Mouse (Mus musculus) lung, adult 2 months (tissue): Measurements from ENCODE around the gene Taar6. TPM values are rescaled to one million over a fixed set of nuclear protein-coding genes. Genes with fewer than 3 reads are reported as not detected.
A peak's percentile ranks its signal among the peaks of the same experiment; 100 is the strongest.

Experiments used
- DNase-seq: peaks from one replicate; pipeline ENCODE4 v3.0.0; 2022
- H3K4me1 ChIP-seq: fragments of 200-500 bp; 2 replicates; pipeline ENCODE4 v1.6.1; 2011; ENCODE audit warnings: low read length; ENCODE audit not compliant: control insufficient read depth, insufficient read depth
- H3K4me3 ChIP-seq: fragments of 200-500 bp; replicated peaks from 2 replicates; pipeline ENCODE3; 2011; ENCODE audit warnings: low read depth, mild to moderate bottlenecking, control low read depth, low read length; ENCODE audit errors: extremely low read depth
- CTCF ChIP-seq: fragments of 200-500 bp; IDR thresholded peaks from 2 replicates; pipeline ENCODE4 v1.5.1; 2011; ENCODE audit warnings: mild to moderate bottlenecking, low read length, control low read depth; ENCODE audit not compliant: insufficient read depth
- POLR2A ChIP-seq: fragments of 200-500 bp; IDR thresholded peaks from 2 replicates; pipeline ENCODE4 v1.6.1; 2011; ENCODE audit warnings: low read depth, mild to moderate bottlenecking, control low read depth, low read length, borderline replicate concordance; ENCODE audit errors: extremely low read depth
- WGBS: fragments of 180-500 bp; shearing (Covaris S2); methylation state at CpG from one replicate; pipeline ENCODE4 v1.1.7; 2018; 5-methylcytosine and 5-hydroxymethylcytosine counted together
- polyA plus RNA-seq: library from polyadenylated mRNA; depleted of rRNA; stranded (reverse); fragments of >200 nt; gene quantifications from 2 replicates; pipeline ENCODE4 v1.2.3, GENCODE M21; 2012; rRNA removed

The Taar6 gene
- not detected in 2 replicates for polyA plus RNA-seq

- no peak for TF ChIP-seq POLR2A
- Histone ChIP-seq H3K4me1 (no peaks in the 10 kb centered on the region), H3K4me3 (no peak within 1 kb of the TSS)
- WGBS: 72% methylated on average over 8 of the region's 8 CpGs
- DNase-seq: no peak
Observed at GRCm38 (mm10) chr10:23985546-23985945, at the start of gene Taar6. Gene Taar6 (minus strand): TSS chr10:23985646.

- Histone ChIP-seq H3K4me1 (no peaks in the 10 kb centered on the region), H3K4me3 (no peak overlapping the region)
- TF ChIP-seq POLR2A (no peak), CTCF (no peak)
- no peak for DNase-seq
Observed at GRCm38 (mm10) chr10:24031347-24031746, 45.9 kb upstream of the Taar6 start.

GRCm38 (mm10) chr10:24026922-24027321, 41.5 kb upstream of the Taar6 start, which contains the start of gene Taar7d:
Gene Taar7d (plus strand): TSS chr10:24027222.
- no peak for DNase-seq
- TF ChIP-seq CTCF (no peak), POLR2A (no peak)
- Histone ChIP-seq H3K4me1 (no peaks in the 10 kb centered on the region), H3K4me3 (no peak within 1 kb of the TSS)

- DNase-seq: no peak
- no peak overlapping the region for H3K4me3 ChIP-seq
- H3K4me1 ChIP-seq: no peaks in the 10 kb centered on the region
- 81% methylated on average over 1 of the region's 1 CpGs for WGBS
- TF ChIP-seq CTCF (no peak), POLR2A (no peak)
Observed at GRCm38 (mm10) chr10:24008143-24008542, 22.7 kb upstream of the Taar6 start.

- no peak for DNase-seq
- no peak overlapping the region for H3K4me3 ChIP-seq
- TF ChIP-seq POLR2A (no peak), CTCF (no peak)
- H3K4me1 ChIP-seq: no peaks in the 10 kb centered on the region
- WGBS: 22% methylated on average over 2 of the region's 2 CpGs
Observed at GRCm38 (mm10) chr10:24007034-24007433, 21.6 kb upstream of the Taar6 start.

GRCm38 (mm10) chr10:24006442-24006841, 21.0 kb upstream of the Taar6 start:
- Histone ChIP-seq H3K4me3 (no peak overlapping the region), H3K4me1 (no peaks in the 10 kb centered on the region)
- no peak for DNase-seq
- TF ChIP-seq CTCF (no peak), POLR2A (no peak)
- WGBS: 60% methylated on average over 1 of the region's 1 CpGs

- TF ChIP-seq POLR2A (no peak), CTCF (no peak)
- no peaks in the 10 kb centered on the region for H3K4me1 ChIP-seq
- DNase-seq: no peak
- no peak within 1 kb of the TSS for H3K4me3 ChIP-seq
- 31% methylated on average over 1 of the region's 1 CpGs for WGBS
Observed at GRCm38 (mm10) chr10:23999639-24000038, 14.2 kb upstream of the Taar6 start, which contains the start of gene Taar7b. Gene Taar7b (plus strand): TSS chr10:23999939.

GRCm38 (mm10) chr10:23993381-23993780, 7.9 kb upstream of the Taar6 start, which contains the start of gene Taar7a:
Gene Taar7a (minus strand): TSS chr10:23993481.
- 85% methylated on average over 3 of the region's 3 CpGs for WGBS
- no peak within 1 kb of the TSS for H3K4me3 ChIP-seq
- H3K4me1 ChIP-seq: no peaks in the 10 kb centered on the region
- TF ChIP-seq POLR2A: no peak
- TF ChIP-seq CTCF: no peak
- DNase-seq: no peak

GRCm38 (mm10) chr10:23986419-23986818, 973 bp upstream of the Taar6 start:
- WGBS: 71% methylated on average over 5 of the region's 5 CpGs
- Histone ChIP-seq H3K4me3 (no peak overlapping the region), H3K4me1 (no peaks in the 10 kb centered on the region)
- no peak for TF ChIP-seq CTCF
- no peak for TF ChIP-seq POLR2A
- no peak for DNase-seq

- DNase-seq: peak; percentile 44
- 37% methylated on average over 16 of the region's 16 CpGs for WGBS
Observed at GRCm38 (mm10) chr10:23978901-23979705, 6.3 kb downstream of the Taar6 start.

More at GRCm38 (mm10) chr10:23978901-23979705, 6.3 kb downstream of the Taar6 start:
- no peaks in the 10 kb centered on the region for H3K4me1 ChIP-seq
- no peak overlapping the region for H3K4me3 ChIP-seq
- TF ChIP-seq POLR2A: no peak
- peak; percentile 65 for TF ChIP-seq CTCF
